Mouse (Mus musculus) limb, embryonic 14.5 days (tissue): ENCODE measurements around the gene Gzma. TPM values are rescaled to one million over a fixed set of nuclear protein-coding genes. Genes with fewer than 3 reads are reported as not detected.

Experiments used
- ATAC-seq: fragments of 200-750 bp; cut with Nextera tagmentation; 2 replicates; pipeline ENCODE4 v1.8.0; 2017; ENCODE audit warnings: low read depth, moderate number of reproducible peaks, moderate TSS enrichment; ENCODE audit not compliant: low FRiP score
- DNase-seq: peaks from one replicate; pipeline ENCODE4 v3.0.0-alpha.2; 2015; ENCODE audit warnings: low spot score
- H3K27ac ChIP-seq: fragments of 300-500 bp; sonication (generic); replicated peaks from 2 replicates; pipeline ENCODE4 v1.5.1; 2014; ENCODE audit warnings: low read depth, mild to moderate bottlenecking, low read length, moderate library complexity, mixed read lengths
- H3K27me3 ChIP-seq: fragments of 300-500 bp; sonication (generic); 2 replicates; pipeline ENCODE4 v1.6.1; 2014; ENCODE audit warnings: low read length, mixed read lengths; ENCODE audit not compliant: control insufficient read depth, insufficient read depth
- H3K36me3 ChIP-seq: fragments of 300-500 bp; sonication (generic); 2 replicates; pipeline ENCODE4 v1.6.1; 2014; ENCODE audit warnings: mild to moderate bottlenecking, low read length, moderate library complexity, mixed read lengths; ENCODE audit not compliant: control insufficient read depth, insufficient read depth
- H3K4me1 ChIP-seq: fragments of 300-500 bp; sonication (generic); 2 replicates; pipeline ENCODE4 v1.6.1; 2014; ENCODE audit warnings: antibody characterized with exemption, low read length, mixed read lengths; ENCODE audit not compliant: control insufficient read depth, insufficient read depth
- H3K4me2 ChIP-seq: fragments of 300-500 bp; sonication (generic); replicated peaks from 2 replicates; pipeline ENCODE4 v1.6.1; 2014; ENCODE audit warnings: low read depth, mild to moderate bottlenecking, low read length, moderate library complexity; ENCODE audit not compliant: severe bottlenecking
- H3K4me3 ChIP-seq: fragments of 300-500 bp; sonication (generic); replicated peaks from 2 replicates; pipeline ENCODE4 v1.5.1; 2014; ENCODE audit warnings: low read length
- H3K9ac ChIP-seq: fragments of 300-500 bp; sonication (generic); 2 replicates; pipeline ENCODE4 v1.6.1; 2014; ENCODE audit warnings: mild to moderate bottlenecking, low read depth, low read length, moderate library complexity; ENCODE audit not compliant: severe bottlenecking
- H3K9me3 ChIP-seq: fragments of 300-500 bp; sonication (generic); 2 replicates; pipeline ENCODE4 v1.6.1; 2016; ENCODE audit warnings: low read length; ENCODE audit not compliant: control insufficient read depth
- POLR2A ChIP-seq: fragments of 200-500 bp; IDR thresholded peaks from 2 replicates; pipeline ENCODE4 v1.8.0; 2012; ENCODE audit warnings: inconsistent platforms, mild to moderate bottlenecking, moderate library complexity, borderline replicate concordance; ENCODE audit not compliant: insufficient read depth, insufficient read length; ENCODE audit errors: extremely low read depth
- WGBS: fragments of 180-500 bp; shearing (Covaris S2); extraction: QIAGEN DNeasy Blood & Tissue Kit; methylation state at CpG from one replicate; pipeline ENCODE4 v1.1.7; 2014; 5-methylcytosine and 5-hydroxymethylcytosine counted together
- polyA plus RNA-seq, 2 experiments: library from polyadenylated mRNA; depleted of rRNA in 1 of 2; stranded (reverse) in 1 of 2; unstranded in 1 of 2; fragments of >200 nt; fragmentation: Nextera tagmentation in 1 of 2; extraction: Ambion mirVana in 1 of 2; gene quantifications; 2 replicates each; pipeline versions ENCODE4 v1.2.1 to v1.2.3; 2012 to 2014

Gzma gene
- 0.16 TPM in 1 of 2 replicates, not detected in the other for polyA plus RNA-seq (2012; rRNA removed)
- not detected in 2 replicates for polyA plus RNA-seq (2014; fragmentation: Nextera tagmentation; extraction: Ambion mirVana)

- Histone ChIP-seq H3K36me3 (no peaks in the 10 kb centered on the region), H3K27ac (no peak within 1 kb of the TSS), H3K27me3 (no peaks in the 10 kb centered on the region), H3K9ac (no peak within 1 kb of the TSS), H3K4me2 (no peak within 1 kb of the TSS), H3K4me1 (no peaks in the 10 kb centered on the region), H3K4me3 (no peak within 1 kb of the TSS), H3K9me3 (no peaks in the 10 kb centered on the region)
- DNase-seq: no peak
- 83% methylated on average over 6 of the region's 6 CpGs for WGBS
- ATAC-seq: no peak
- TF ChIP-seq POLR2A: no peak
Measured at GRCm38 (mm10) chr13:113100879-113101278, at the start of gene Gzma. Gene Gzma, minus strand, starts transcription at chr13:113100981.

- ATAC-seq: no peak
Measured at GRCm38 (mm10) chr13:113139597-113139996, 38.8 kb upstream of the Gzma start.

GRCm38 (mm10) chr13:113129974-113130373, 29.2 kb upstream of the Gzma start:
- no peak overlapping the region for H3K27ac ChIP-seq
- DNase-seq: no peak
- H3K9ac ChIP-seq: no peak overlapping the region
- WGBS: 85% methylated on average over 1 of the region's 1 CpGs
- no peaks in the 10 kb centered on the region for H3K36me3 ChIP-seq
- no peak overlapping the region for H3K4me3 ChIP-seq
- no peak for TF ChIP-seq POLR2A
- no peak for ATAC-seq
- no peaks in the 10 kb centered on the region for H3K9me3 ChIP-seq
- H3K4me2 ChIP-seq: no peak overlapping the region
- no peaks in the 10 kb centered on the region for H3K27me3 ChIP-seq
- no peaks in the 10 kb centered on the region for H3K4me1 ChIP-seq

More at GRCm38 (mm10) chr13:113139597-113139996, 38.8 kb upstream of the Gzma start:
- H3K4me3 ChIP-seq: no peak overlapping the region
- no peak overlapping the region for H3K9ac ChIP-seq
- no peaks in the 10 kb centered on the region for H3K36me3 ChIP-seq
- no peaks in the 10 kb centered on the region for H3K4me1 ChIP-seq
- no peak overlapping the region for H3K27ac ChIP-seq
- no peak overlapping the region for H3K4me2 ChIP-seq
- no peak for DNase-seq
- no peaks in the 10 kb centered on the region for H3K27me3 ChIP-seq
- WGBS: 82% methylated on average over 1 of the region's 1 CpGs
- no peaks in the 10 kb centered on the region for H3K9me3 ChIP-seq
- TF ChIP-seq POLR2A: no peak

- Histone ChIP-seq H3K4me2 (no peak overlapping the region), H3K9ac (no peak overlapping the region), H3K9me3 (no peaks in the 10 kb centered on the region), H3K27ac (no peak overlapping the region), H3K27me3 (no peaks in the 10 kb centered on the region), H3K36me3 (no peaks in the 10 kb centered on the region), H3K4me1 (no peaks in the 10 kb centered on the region), H3K4me3 (no peak overlapping the region)
- DNase-seq (no peak), ATAC-seq (no peak)
- WGBS: 84% methylated on average over 14 of the region's 14 CpGs
- no peak for TF ChIP-seq POLR2A
Measured at GRCm38 (mm10) chr13:113121326-113121725, 20.5 kb upstream of the Gzma start.

GRCm38 (mm10) chr13:113120324-113121237, 19.8 kb upstream of the Gzma start:
- Histone ChIP-seq H3K9me3 (no peaks in the 10 kb centered on the region), H3K4me2 (no peak overlapping the region), H3K27me3 (no peaks in the 10 kb centered on the region), H3K36me3 (no peaks in the 10 kb centered on the region), H3K27ac (no peak overlapping the region), H3K9ac (no peak overlapping the region), H3K4me1 (no peaks in the 10 kb centered on the region), H3K4me3 (no peak overlapping the region)
- no peak for TF ChIP-seq POLR2A
- ATAC-seq: no peak
- 91% methylated on average over 17 of the region's 17 CpGs for WGBS
- no peak for DNase-seq
